Mouse (Mus musculus) thymus, adult 18-20 months (tissue): ENCODE measurements around the gene Olfr686.

Experiments
- DNase-seq, 2 experiments: peaks; one replicate each; pipeline ENCODE4 v3.0.0; 2022; ENCODE audit warnings: mixed read lengths in 2 of 2

The Olfr686 gene

GRCm38 (mm10) chr7:105207385-105207784 is at the start of gene Olfr686:
Olfr686 (minus strand) TSS chr7:105207485.
- no peak for DNase-seq

- no peak for DNase-seq
These were observed 49.4 kb upstream of the Olfr686 start for GRCm38 (mm10) chr7:105256656-105257055.

GRCm38 (mm10) chr7:105248197-105248596 is 40.9 kb upstream of the Olfr686 start:
- no peak for DNase-seq

GRCm38 (mm10) chr7:105247671-105248070 is 40.4 kb upstream of the Olfr686 start:
- no peak for DNase-seq

GRCm38 (mm10) chr7:105229386-105229785 is 22.1 kb upstream of the Olfr686 start:
- no peak for DNase-seq

- DNase-seq: no peak
These were observed 20.9 kb upstream of the Olfr686 start for GRCm38 (mm10) chr7:105228138-105228537.

- DNase-seq: no peak
These were observed 19.4 kb upstream of the Olfr686 start for GRCm38 (mm10) chr7:105226703-105227102.

- no peak for DNase-seq
These were observed 18.8 kb upstream of the Olfr686 start for GRCm38 (mm10) chr7:105226072-105226471.

- no peak for DNase-seq
These were observed 11.0 kb upstream of the Olfr686 start for GRCm38 (mm10) chr7:105218281-105218680.

GRCm38 (mm10) chr7:105214761-105215160 is 7.5 kb upstream of the Olfr686 start:
- no peak for DNase-seq

- DNase-seq: no peak
These were observed 21.4 kb downstream of the Olfr686 start, which contains the start of gene Olfr685 for GRCm38 (mm10) chr7:105185912-105186311. Olfr685 (minus strand) TSS chr7:105186012.

GRCm38 (mm10) chr7:105170773-105171172 is 36.5 kb downstream of the Olfr686 start:
- no peak for DNase-seq

GRCm38 (mm10) chr7:105163553-105163952 is 43.7 kb downstream of the Olfr686 start, which contains the start of gene Olfr684:
Olfr684 (minus strand) TSS chr7:105163653.
- no peak for DNase-seq
